Mouse (Mus musculus): ENCODE data around the gene Ehd4. TPM values are rescaled to one million over a fixed set of nuclear protein-coding genes. Genes with fewer than 3 reads are reported as not detected.

Gene Ehd4
- polyA plus RNA-seq, 1 experiment from 2014 or later = 19.6 TPM

- Histone ChIP-seq H3K36me3 (no peaks in the 10 kb centered on the region), H3K9me3 (no peaks in the 10 kb centered on the region), H3K4me2 (replicated peaks) (no peak overlapping the region), H3K4me3 (no peak overlapping the region), H3K27me3 (replicated peaks) (0 out of 2 replicates have a peak, but pooled peaks cover 3% of the 10 kb centered on the region), H3K27ac (no peak overlapping the region), H3K4me1 (no peaks in the 10 kb centered on the region), H3K9ac (no peak overlapping the region)
- 90% methylated on average over 3 of the region's 3 CpGs for WGBS
- ATAC-seq (ENCODE audit: low FRiP score, low read depth) = no peak
These were observed 68.4 kb downstream of the Ehd4 start for GRCm38 (mm10) chr2:120086038-120086437.

GRCm38 (mm10) chr2:120084593-120085361 lies 69.6 kb downstream of the Ehd4 start:
- Histone ChIP-seq H3K27me3 (replicated peaks) (0 out of 2 replicates have a peak, but pooled peaks cover 3% of the 10 kb centered on the region), H3K27ac (no peak overlapping the region), H3K9me3 (no peaks in the 10 kb centered on the region), H3K4me3 (no peak overlapping the region), H3K9ac (no peak overlapping the region), H3K36me3 (no peaks in the 10 kb centered on the region), H3K4me2 (replicated peaks) (no peak overlapping the region), H3K4me1 (no peaks in the 10 kb centered on the region)
- WGBS = 80% methylated on average over 14 of the region's 14 CpGs
- no peak for ATAC-seq (ENCODE audit: low FRiP score, low read depth)

- WGBS = 72% methylated on average over 2 of the region's 2 CpGs
- Histone ChIP-seq H3K4me1 (no peaks in the 10 kb centered on the region), H3K9ac (no peak overlapping the region), H3K4me2 (replicated peaks) (no peak overlapping the region), H3K27ac (no peak overlapping the region), H3K36me3 (no peaks in the 10 kb centered on the region), H3K9me3 (no peaks in the 10 kb centered on the region), H3K4me3 (no peak overlapping the region), H3K27me3 (replicated peaks) (peaks cover 5% of the 10 kb centered on the region; the same call in 1 of the 2 replicates)
- no peak for ATAC-seq (ENCODE audit: low FRiP score, low read depth)
These were observed 72.0 kb downstream of the Ehd4 start for GRCm38 (mm10) chr2:120082416-120082815.

GRCm38 (mm10) chr2:120076076-120076705 lies 78.2 kb downstream of the Ehd4 start:
- Histone ChIP-seq H3K9ac (0 out of 2 replicates have a peak overlapping the region, but pooled peaks have one; percentile 21), H3K4me3 (peak overlapping the region; percentile 22), H3K27ac (no peak overlapping the region), H3K4me2 (replicated peaks) (peak overlapping the region; percentile 61), H3K9me3 (no peaks in the 10 kb centered on the region), H3K36me3 (no peaks in the 10 kb centered on the region), H3K4me1 (no peaks in the 10 kb centered on the region; the same call in 1 of the 2 replicates), H3K27me3 (replicated peaks) (peaks cover 35% of the 10 kb centered on the region)
- 0 out of 2 replicates have a peak, but pooled peaks have one; percentile 41 for ATAC-seq (ENCODE audit: low FRiP score, low read depth)
- 2% methylated on average over 36 of the region's 36 CpGs for WGBS

GRCm38 (mm10) chr2:120074096-120074495 lies 80.3 kb downstream of the Ehd4 start:
- no peak for ATAC-seq (ENCODE audit: low FRiP score, low read depth)
- Histone ChIP-seq H3K36me3 (no peaks in the 10 kb centered on the region), H3K4me1 (no peaks in the 10 kb centered on the region; the same call in 1 of the 2 replicates), H3K4me2 (replicated peaks) (no peak overlapping the region), H3K27me3 (replicated peaks) (peaks cover 34% of the 10 kb centered on the region), H3K9ac (no peak overlapping the region), H3K27ac (no peak overlapping the region), H3K9me3 (no peaks in the 10 kb centered on the region), H3K4me3 (no peak overlapping the region)
- 96% methylated on average over 4 of the region's 4 CpGs for WGBS

- H3K9ac ChIP-seq = no peak overlapping the region
- H3K4me3 ChIP-seq = no peak overlapping the region
- peaks cover 6% of the 10 kb centered on the region; the same call in 1 of the 2 replicates for H3K27me3 ChIP-seq (replicated peaks)
- H3K9me3 ChIP-seq = no peaks in the 10 kb centered on the region
- no peak overlapping the region for H3K27ac ChIP-seq
- H3K4me1 ChIP-seq = no peaks in the 10 kb centered on the region
- no peak overlapping the region for H3K4me2 ChIP-seq (replicated peaks)
- no peak for ATAC-seq (ENCODE audit: low FRiP score, low read depth)
- no peaks in the 10 kb centered on the region for H3K36me3 ChIP-seq
- WGBS = 76% methylated on average over 8 of the region's 8 CpGs
These were observed 84.9 kb downstream of the Ehd4 start for GRCm38 (mm10) chr2:120069466-120069990.

- H3K27ac ChIP-seq = no peak overlapping the region
- 0 out of 2 replicates have a peak overlapping the region, but pooled peaks have one; percentile 15 for H3K4me2 ChIP-seq (replicated peaks)
These were observed 85.6 kb downstream of the Ehd4 start for GRCm38 (mm10) chr2:120068555-120069465.

GRCm38 (mm10) chr2:120066224-120066623 lies 88.2 kb downstream of the Ehd4 start:
- no peak for ATAC-seq (ENCODE audit: low FRiP score, low read depth)
- Histone ChIP-seq H3K4me1 (no peaks in the 10 kb centered on the region), H3K4me3 (no peak overlapping the region), H3K36me3 (no peaks in the 10 kb centered on the region), H3K4me2 (replicated peaks) (no peak overlapping the region), H3K9me3 (no peaks in the 10 kb centered on the region), H3K27ac (no peak overlapping the region), H3K9ac (no peak overlapping the region), H3K27me3 (replicated peaks) (0 out of 2 replicates have a peak, but pooled peaks cover 3% of the 10 kb centered on the region)
- WGBS = 90% methylated on average over 3 of the region's 3 CpGs

More at GRCm38 (mm10) chr2:120068555-120069465, 85.6 kb downstream of the Ehd4 start:
- 43% methylated on average over 16 of the region's 16 CpGs for WGBS
- ATAC-seq (ENCODE audit: low FRiP score, low read depth) = peak; percentile 25; the same call in 1 of the 2 replicates
- Histone ChIP-seq H3K27me3 (replicated peaks) (0 out of 2 replicates have a peak, but pooled peaks cover 3% of the 10 kb centered on the region), H3K9ac (no peak overlapping the region), H3K36me3 (no peaks in the 10 kb centered on the region), H3K4me3 (no peak overlapping the region), H3K4me1 (no peaks in the 10 kb centered on the region), H3K9me3 (no peaks in the 10 kb centered on the region)

GRCm38 (mm10) chr2:120065243-120065642 lies 89.2 kb downstream of the Ehd4 start:
- Histone ChIP-seq H3K9me3 (no peaks in the 10 kb centered on the region), H3K4me3 (no peak overlapping the region), H3K36me3 (no peaks in the 10 kb centered on the region), H3K4me1 (no peaks in the 10 kb centered on the region), H3K27ac (no peak overlapping the region), H3K9ac (no peak overlapping the region), H3K4me2 (replicated peaks) (no peak overlapping the region), H3K27me3 (replicated peaks) (0 out of 2 replicates have a peak, but pooled peaks cover 3% of the 10 kb centered on the region)
- 90% methylated on average over 10 of the region's 10 CpGs for WGBS
- no peak for ATAC-seq (ENCODE audit: low FRiP score, low read depth)

GRCm38 (mm10) chr2:120064639-120065038 lies 89.8 kb downstream of the Ehd4 start:
- Histone ChIP-seq H3K4me2 (replicated peaks) (no peak overlapping the region), H3K36me3 (no peaks in the 10 kb centered on the region), H3K9me3 (no peaks in the 10 kb centered on the region), H3K9ac (no peak overlapping the region), H3K27me3 (replicated peaks) (0 out of 2 replicates have a peak, but pooled peaks cover 3% of the 10 kb centered on the region), H3K27ac (no peak overlapping the region), H3K4me3 (no peak overlapping the region), H3K4me1 (no peaks in the 10 kb centered on the region)
- WGBS = 85% methylated on average over 6 of the region's 6 CpGs
- ATAC-seq (ENCODE audit: low FRiP score, low read depth) = no peak

- ATAC-seq (ENCODE audit: low FRiP score, low read depth) = no peak
- H3K27ac ChIP-seq = no peak overlapping the region
- 88% methylated on average over 8 of the region's 8 CpGs for WGBS
These were observed 92.2 kb downstream of the Ehd4 start for GRCm38 (mm10) chr2:120062248-120062647.

More at GRCm38 (mm10) chr2:120062248-120062647, 92.2 kb downstream of the Ehd4 start:
- H3K9me3 ChIP-seq = no peaks in the 10 kb centered on the region
- H3K4me2 ChIP-seq (replicated peaks) = no peak overlapping the region
- H3K36me3 ChIP-seq = no peaks in the 10 kb centered on the region
- no peaks in the 10 kb centered on the region for H3K4me1 ChIP-seq
- no peak overlapping the region for H3K4me3 ChIP-seq
- no peaks in the 10 kb centered on the region for H3K27me3 ChIP-seq (replicated peaks)
- no peak overlapping the region for H3K9ac ChIP-seq

All from neural tube, embryonic 12.5 days (tissue).